Mouse (Mus musculus): Measurements from ENCODE around the gene Exoc4.

DNA sequence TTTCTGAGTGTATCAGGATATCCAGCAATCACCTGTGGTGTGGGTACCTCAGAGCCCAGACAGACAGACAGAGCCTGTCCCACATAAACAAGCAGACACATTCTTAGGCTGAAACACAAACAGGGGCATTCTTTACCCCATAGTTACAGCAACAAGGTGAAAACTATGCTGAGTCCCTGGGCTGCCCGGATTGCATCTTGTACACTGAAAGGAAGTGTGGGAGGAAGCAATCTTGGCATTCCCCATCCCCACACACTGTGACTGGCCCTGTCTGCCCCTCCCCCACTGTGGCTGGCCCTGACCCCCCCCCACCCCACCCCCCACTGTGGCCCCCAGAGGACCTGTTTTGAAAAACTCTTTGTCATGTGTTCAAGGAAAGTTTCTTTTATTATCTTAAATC lies 623.3 kb downstream of the Exoc4 start:
- no peak for TF ChIP-seq CTCF (IDR thresholded peaks at IDR 0.05; ENCODE audit: low read depth, low read length)
- no peak for TF ChIP-seq POLR2A (IDR thresholded peaks at IDR 0.05; ENCODE audit: extremely low read depth, insufficient read depth, low read length)

Data from liver, adult 2 months (tissue).